Mouse (Mus musculus): Measurements from ENCODE around the gene Gm8212.
"Not testable (repeated sequence)": the region's sequence is repeated elsewhere in the genome, so short reads cannot be mapped to it uniquely, and the experiment has no call there.

Gm8212 gene

GRCm38 (mm10) chr14:44197361-44197760 is at the start of gene Gm8212:
TSS of gene Gm8212 (plus strand) at chr14:44197661.
- not testable (repeated sequence) for DNase-seq (ENCODE audit: low spot score in 2 of 2)

DNA sequence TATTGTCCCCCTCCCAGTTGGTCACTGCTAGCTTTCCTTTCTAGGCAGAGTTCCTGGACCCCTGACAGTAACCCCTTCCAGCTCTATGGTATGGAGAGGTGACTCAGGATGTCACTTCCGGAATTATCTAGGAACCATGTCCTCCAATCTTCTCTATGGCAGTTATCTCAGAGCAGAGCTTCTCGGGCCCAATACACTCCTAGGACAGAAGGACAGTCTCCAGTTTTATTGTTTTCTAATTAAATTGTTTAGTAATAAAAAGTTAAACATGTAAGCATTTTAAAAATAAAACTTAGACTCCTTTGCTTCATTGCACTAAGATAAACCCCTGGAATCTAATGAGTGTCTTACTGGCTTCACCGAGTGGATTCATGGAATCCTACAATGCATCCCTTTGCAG is 15.7 kb downstream of the Gm8212 start, which contains the start of gene 4930503E14Rik:
Gene 4930503E14Rik (minus strand): TSS at position 101 of the 400 bp plus-strand sequence.
- not testable (repeated sequence) for DNase-seq (ENCODE audit: low spot score in 2 of 2)

- no peak for DNase-seq (ENCODE audit: low spot score in 2 of 2)
Observed at GRCm38 (mm10) chr14:44248039-44248438, 50.6 kb downstream of the Gm8212 start.

All from frontal cortex, postnatal 10 days (tissue).